Mouse (Mus musculus) c-Kit-positive CD71-negative TER-119-negative erythroid progenitor cells, embryonic 14.5 days (primary cell): ENCODE data around the gene Myrfl.

Experiments used
- DNase-seq: peaks from one replicate; pipeline ENCODE4 v3.0.0-alpha.2; 2013; ENCODE audit warnings: low read depth

Myrfl gene

DNA sequence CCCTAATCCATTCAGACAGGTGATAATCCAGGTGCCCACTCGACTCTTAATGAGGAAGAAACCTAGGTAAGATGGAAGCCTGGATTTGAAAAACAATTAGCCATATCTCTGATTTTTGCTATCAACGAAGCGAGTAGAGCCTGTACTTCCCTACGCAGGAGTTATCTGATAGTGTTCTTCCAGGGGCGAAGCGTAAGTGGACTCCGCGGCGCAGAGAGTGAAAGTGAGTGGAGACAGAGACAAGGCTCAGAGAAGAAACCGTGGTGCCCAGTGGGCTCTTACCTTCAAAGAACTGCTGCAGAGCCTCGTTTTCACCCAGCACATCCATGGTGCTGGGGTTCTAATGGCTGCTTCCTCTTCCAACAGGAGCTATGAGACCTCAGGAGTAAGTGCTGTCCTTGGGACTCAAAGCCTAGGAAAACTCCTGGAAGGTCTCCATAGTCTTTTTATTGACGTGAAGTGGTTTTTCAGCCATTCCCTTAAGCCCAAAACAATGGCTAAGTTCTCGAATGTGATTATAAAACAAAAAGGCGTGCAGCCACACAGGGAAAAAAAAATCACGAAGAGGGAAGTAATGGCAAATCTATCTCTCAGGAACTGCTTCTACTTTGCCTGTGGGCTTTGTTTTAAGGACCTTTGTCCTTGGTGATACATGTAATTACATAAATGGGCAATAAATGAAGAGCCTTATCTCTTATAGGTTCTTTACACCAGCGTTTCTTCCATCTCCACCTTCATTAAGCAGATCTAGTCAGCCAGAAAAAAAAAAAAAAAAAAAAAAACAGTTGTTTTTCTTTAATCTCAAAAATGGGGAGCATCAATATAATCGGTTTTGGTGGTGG, at the start of gene Myrfl:
Myrfl (minus strand) TSS at position 584 of the 842 bp plus-strand sequence.
- DNase-seq, result no peak

DNA sequence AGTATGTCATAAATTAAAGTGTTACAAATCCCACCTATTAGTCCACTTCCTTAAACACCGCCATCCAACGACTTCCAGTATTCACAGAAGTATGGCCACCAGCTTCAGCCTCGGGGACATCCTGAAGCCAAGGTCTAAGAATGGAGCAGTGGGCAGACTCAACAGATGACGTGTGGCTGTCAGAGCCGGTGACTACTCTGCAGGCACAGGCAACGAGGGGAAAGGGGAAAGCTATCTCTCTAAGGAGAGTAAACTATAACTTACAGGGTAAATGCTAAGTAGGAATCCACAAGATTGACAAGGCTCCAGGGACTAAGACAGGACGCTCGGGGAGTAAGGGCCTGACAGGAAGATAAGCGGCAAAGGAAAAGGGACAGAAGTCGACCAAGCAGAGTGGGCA, 48.2 kb upstream of the Myrfl start:
- no peak for DNase-seq

DNA sequence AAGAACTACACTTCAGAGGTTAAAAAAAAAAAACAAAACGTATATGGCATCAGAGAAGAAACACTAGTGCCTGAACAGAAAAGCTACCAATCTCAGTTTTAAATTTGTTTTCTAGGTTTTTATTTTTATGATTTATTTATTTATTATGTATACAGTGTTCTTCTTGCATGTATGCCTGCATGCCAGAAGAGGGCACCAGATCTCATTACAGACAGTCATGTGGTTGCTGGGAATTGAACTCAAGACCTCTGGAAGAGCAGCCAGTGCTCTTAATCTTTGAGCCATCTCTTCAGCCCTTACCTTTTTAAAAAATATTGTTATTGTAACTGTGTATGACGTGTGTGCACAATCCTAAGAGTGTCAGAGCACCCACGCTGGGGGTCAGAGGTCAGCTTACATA, 47.4 kb upstream of the Myrfl start:
- no peak for DNase-seq

DNA sequence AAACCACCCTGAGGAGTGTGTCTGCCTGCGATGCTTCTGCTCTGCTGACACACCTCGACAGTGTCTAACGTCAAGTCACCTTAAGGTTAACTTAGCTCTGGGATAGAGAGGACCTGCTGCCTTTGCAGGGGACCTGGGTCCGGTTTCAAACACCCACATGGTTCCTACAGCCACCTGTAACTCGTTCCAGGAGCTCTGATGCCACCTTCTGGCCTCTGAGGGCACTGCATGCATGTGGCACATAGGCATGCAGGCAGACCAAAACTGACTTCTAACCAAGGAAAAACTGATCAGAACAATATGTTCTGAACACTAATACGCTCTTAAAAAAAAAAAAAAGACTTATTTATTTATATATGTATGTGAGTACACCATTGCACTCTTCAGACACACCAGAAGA, 46.3 kb upstream of the Myrfl start:
- DNase-seq, result no peak

DNA sequence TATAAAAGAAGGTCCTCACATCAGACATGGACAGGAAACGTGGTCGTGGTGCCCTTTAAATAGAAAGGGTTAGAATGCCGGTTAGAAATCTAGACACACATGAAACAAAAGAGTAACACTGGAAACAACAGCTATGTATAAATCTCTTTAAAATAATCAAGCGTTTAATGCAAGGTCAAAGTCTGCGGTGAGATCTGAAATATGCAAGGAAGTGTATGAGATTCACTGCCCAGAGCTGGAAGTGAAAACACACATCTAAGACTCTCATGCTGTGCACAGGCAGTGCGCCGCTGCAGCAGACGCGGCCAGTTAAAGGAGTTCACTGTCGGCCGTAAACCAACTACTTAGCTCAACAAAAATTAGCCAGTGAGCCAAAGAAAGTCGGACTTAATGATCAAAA, 38.3 kb upstream of the Myrfl start:
- DNase-seq, result no peak

DNA sequence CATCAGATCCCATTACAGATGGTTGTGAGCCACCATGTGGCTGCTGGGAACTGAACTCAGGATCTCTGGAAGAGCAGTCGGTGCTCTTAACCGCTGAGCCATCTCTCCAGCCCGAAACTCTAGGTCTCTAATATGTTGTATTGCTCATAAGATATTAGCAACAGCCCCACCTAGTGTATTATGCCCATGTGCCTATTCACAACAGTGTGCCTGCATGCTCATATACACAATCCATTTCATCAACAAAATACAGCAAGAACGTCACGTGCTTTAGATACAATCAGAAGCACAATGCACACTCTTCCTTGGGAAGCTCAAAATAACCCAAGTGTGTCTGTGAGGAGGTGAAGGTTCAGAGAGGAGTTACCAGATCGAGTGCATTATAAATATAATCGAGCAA, 37.1 kb upstream of the Myrfl start:
- no peak for DNase-seq

DNA sequence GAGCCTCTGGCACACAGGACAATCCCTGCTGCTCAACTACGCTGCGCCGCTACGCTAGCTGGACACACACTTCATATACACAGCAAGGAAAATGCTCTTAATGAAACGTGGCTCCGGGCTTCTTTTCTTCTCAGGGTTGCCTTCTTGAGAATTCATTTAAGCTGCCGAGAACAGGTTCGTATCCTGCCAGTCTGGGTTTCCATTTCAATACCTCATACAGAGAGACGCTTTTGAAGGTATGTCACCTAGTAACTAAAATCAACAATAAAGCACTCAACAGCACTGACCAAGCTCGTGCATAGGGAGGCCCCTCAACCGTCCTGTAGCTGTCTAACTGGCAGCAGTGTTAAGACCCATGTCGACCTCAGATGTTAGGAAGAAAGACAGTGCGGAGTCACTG, 35.7 kb upstream of the Myrfl start:
- no peak for DNase-seq

DNA sequence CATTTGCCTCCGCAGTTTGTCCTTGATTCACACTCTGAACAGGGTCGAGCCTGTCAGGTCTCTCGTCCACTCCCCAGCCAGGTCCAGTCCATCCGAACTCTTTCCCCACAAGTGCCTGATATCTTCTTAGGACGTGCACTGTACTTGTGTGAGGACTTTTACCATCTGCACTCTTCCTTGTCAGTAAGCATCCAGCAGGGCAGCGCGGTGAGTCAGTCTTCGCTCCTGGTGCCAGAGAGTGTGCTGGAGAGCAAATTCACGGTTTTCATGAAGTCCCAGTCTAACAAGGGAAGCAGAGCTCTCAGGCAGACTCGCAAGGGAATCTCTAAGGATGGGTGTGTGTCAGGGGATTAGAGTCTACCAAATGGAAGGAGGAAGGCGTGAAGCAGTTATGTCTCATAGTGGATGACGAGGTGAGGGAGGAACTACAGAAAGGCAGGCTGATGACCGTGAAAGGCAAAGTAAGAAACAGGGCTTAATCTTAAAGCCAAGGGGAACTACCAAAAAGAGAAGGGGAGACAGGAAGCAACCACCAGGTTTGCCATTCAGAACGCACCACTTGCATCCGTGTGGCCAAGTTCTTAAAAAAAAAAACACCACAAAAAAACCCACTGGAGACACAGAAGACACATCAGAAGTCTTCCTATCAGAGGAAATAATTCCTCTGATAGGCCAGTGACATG, 34.9 kb upstream of the Myrfl start:
- DNase-seq, result no peak

GRCm38 (mm10) chr10:116930936-116931335, 34.2 kb upstream of the Myrfl start:
- DNase-seq, result no peak

GRCm38 (mm10) chr10:116930506-116930905, 33.8 kb upstream of the Myrfl start:
- no peak for DNase-seq

GRCm38 (mm10) chr10:116928826-116929225, 32.1 kb upstream of the Myrfl start:
- DNase-seq, result no peak

DNA sequence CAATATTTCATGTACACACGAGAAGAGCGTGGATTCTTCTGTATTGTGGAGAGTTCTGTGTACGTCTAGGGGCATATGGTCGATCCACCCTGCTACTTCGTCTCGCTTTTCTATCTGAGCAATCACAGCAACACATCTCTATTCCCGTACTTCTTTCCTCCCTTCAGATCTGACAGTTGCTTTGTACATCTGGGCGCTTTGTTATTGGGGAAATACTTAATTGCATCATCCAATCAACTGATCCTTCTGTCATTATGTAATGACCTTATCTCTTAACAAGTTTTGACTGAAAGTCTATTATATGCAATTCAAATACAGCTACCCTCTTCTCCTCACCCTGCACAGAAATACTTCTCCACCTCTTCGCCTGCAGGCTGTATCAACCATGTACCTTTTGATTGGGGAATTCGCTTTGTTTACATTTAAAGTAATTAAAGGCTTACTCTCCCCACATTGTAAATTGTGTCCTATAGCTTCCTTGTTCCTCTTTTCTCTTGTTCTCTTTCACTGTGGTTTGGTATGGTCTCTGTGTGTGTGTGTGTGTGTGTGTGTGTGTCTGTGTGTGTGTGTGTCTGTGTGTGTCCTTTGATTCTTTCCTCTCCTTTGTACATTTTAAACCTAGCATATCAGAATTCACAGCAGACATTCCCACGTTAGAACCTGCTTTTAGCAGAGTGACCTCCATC, 29.9 kb upstream of the Myrfl start:
- no peak for DNase-seq

- DNase-seq, result no peak
These were observed 27.2 kb upstream of the Myrfl start for GRCm38 (mm10) chr10:116923651-116924495.

GRCm38 (mm10) chr10:116922161-116922560, 25.4 kb upstream of the Myrfl start:
- no peak for DNase-seq

GRCm38 (mm10) chr10:116921416-116921815, 24.7 kb upstream of the Myrfl start:
- no peak for DNase-seq

DNA sequence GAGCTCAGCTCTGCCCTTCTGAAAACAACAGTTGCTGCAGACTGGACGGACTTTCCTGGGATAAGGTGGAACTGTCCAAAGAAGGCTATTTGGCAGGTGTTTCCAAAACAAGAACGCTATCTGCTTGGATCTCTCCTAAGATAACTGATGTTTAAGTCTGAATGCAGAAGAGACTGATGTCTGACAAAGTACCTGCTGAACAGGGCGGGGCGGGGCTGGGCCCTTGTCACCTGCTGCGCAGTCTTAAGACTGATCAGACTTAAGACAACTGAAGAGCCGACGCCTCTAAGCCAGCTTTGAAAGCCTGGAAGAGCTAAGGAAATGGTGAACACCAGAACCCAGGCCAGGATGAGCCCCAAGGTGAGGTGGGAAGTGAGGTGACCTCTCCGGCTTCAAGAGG, 23.9 kb upstream of the Myrfl start:
- no peak for DNase-seq

DNA sequence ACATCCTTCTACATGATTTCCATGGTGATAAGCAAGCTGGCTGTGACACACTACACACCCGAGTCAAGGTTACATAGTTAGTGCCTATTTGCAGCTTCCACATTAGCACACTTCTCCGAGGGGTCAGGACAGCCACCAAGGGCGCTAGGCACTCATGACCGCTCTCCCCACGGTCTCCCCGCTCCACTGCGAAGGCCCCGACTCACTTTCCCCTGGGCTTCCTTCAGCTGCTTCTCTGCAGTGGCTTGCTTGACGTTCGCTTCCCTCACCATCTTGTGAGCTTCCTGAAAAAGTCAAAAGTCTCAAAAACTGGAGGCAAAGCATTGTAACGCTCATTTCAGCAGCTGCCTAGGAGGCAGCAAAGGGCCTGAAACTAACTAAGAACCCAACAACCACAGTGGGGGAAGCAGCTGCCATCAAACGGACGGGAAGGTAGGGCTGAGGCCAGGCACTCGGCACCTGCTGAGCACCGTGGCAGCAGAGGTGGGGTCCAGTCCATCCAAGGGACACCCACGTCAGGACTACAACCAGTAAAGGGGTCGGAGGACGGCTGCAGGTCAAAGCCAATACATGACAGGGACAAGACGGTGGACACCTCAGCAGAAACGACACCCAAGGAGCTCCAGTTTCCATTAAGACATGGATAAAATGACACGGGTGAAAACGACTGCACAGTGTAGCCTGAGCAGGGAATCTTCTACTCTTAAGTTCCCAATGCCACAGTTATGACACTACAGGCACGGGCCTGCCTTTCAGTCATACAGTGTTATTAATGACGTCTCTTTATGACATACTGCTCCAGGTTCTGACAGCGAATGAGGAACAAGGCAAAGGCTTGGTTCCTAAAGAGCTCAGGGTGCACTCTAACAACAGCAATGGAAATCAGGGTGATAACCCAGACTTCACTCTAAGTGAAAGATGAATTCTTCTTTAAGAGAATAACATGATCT, 22.9 kb upstream of the Myrfl start:
- DNase-seq, result no peak

DNA sequence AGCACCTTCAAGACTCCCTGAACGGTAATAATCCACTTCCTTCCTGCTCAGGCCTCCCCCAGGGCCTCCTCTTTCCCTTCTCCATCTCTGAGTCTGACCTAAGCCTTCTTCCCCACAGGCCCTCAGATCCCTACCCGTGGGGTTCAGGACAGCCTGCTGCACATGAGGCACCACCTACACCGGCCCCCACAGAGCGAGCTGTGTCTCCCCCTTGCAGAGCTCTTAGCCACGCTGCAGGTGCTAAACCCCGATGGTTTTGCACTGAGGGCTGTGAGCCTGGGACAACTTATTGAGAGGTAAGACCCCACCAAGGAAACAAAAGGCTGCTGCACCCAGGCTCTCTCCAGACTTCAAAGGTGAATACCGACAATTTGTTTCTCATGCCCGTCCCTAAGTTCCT, 19.9 kb upstream of the Myrfl start:
- no peak for DNase-seq

GRCm38 (mm10) chr10:116915286-116915685, 18.6 kb upstream of the Myrfl start:
- no peak for DNase-seq

DNA sequence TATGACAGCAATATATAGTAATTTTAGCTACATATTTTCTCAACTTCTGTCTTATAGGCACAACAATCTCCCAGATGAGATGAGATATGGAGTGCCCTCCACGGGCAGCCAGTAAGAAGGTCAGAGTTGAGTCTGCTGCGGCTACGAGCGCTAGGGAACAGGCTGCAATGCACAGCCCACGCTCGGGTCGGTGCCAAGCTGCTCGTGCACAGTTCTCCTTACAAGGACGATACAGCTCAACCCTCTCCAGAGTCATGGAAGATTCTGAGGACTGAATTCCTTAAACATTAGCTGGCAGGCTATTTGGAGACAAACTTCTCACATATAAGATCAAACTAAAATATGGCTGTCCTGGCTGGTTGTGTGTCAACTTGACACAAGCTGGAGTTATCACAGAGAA, 17.9 kb upstream of the Myrfl start:
- DNase-seq, result no peak
